Mouse (Mus musculus): ENCODE data around the gene Spen.

Spen gene

DNA sequence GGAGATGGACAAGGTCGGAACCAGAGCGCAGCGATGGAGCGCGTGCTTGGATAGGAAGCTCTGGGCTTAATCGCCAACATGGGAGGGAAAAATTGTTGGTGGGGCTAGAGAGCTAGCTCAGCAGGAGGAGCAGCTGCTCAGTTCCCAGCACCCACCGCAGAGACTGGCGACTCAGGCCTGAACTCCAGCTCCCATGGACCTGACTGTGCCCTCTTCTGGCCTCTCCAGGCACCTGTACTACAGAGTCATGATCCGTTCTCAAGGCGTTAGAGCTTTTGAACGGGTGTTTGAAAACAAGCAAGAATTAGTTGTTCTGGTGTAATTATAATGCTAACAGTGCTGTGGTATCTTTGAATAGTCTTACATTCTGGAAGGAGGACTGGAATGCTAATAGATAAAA is 9.5 kb downstream of the Spen start:
- DNase-seq (ENCODE audit: low spot score in 2 of 2), result no peak

DNA sequence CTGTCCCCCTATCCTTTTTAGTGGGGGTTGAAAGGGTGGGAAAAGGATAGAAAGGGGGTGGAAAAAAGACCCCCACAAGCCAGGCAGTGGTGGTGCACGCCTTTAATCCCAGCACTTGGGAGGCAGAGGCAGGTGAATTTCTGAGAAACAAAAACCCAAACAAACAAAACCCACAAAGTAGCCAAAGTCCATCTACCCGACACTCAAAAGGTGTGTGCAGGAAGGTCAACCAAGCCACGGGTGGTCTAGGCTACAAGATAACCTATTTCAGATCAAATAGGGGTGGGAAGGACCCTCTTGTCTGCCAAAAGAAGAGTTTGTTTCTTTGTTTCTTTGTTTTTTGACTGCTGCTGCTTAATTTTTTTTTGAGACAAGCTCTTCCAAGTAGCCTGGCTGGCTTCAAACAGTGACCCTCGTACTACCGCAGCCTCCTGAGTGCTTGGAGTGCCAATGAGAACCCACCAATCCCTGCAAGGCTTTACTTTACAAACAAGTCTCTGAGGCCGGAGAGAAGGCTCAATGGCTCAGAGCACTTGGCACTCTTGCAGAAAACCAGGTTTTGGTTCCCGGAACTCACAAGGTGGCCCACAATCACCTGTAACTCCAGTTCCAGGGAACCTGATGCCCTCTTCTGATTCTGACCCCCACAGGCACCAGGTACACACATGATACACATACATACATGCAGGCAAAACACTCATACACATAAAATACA is 11.3 kb downstream of the Spen start:
- DNase-seq (ENCODE audit: low spot score in 2 of 2), result no peak

DNA sequence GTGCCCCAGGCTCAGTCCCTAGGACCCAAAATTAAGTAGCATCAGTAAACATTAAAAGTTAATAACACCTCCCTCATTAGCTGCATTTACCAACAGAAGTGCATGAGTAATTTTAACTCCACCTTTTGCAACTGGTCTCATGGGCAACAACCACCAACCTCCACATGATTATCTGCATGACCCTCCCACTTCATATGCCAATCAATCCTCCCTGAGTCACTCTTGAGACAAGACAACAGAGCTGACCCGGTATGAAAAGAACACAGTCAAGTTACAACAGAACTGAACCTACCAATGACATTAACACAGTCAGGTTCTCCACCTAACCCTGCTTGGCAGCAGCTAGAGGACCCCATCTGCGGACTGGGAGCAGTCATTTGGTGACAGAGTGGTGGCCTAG is 12.5 kb downstream of the Spen start:
- no peak for DNase-seq (ENCODE audit: low spot score in 2 of 2)

DNA sequence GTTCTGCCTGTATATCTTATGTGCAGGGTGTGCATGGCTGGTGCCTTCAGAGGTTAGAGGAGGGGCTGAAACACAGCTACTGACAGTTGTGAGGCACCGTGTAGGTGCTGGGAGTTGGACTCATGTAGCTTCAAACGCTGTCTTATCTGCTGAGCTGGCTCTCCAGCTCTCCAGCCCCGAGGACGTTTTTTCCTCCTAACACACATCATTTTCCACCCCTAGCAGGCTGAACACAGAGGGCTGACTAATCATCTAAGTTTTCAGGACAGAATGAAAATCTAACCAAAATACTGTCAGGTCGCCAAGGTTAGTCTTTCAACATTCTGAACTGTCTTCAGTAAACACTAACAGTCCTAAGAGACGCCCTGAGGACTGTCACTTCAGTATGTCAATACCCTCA is 13.7 kb downstream of the Spen start:
- DNase-seq (ENCODE audit: low spot score in 2 of 2), result no peak

DNA sequence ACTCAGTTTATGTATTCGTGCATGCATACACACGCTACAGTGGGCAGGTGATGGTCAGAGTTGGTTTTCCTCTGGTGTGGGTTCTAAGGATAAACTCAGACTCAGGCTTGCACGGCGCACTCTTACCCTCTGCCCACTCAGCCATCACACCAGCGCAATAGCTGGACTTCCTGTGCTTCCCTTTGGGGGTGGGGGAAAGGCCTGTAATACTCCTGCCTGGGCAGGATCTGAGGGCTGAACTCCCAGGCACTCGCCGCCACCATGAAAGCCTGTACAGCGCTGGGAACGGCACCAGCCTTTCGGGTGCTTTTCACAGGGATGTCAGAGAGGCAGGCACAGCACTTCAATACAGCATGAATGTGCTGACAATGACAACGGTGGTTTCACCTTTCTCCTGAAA is 15.3 kb downstream of the Spen start:
- DNase-seq (ENCODE audit: low spot score in 2 of 2), result no peak

DNA sequence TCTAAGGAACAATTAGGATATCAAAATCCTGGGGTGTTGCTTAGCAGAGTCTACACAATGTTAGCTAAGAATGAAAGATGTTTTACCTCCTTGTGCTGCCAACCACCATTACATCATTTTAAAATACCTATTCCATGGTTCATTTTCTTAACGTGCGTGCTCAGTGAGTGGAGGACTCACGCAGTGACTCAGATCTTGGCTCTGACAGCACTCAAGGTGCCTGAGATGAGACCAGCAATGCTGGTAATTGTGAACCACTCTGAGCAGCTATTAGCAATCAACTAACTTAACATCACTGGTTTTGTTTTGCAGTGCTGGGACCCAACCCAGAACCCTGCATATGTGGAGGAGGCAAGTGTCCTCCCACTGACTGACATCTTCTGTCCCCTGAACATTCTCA is 20.0 kb downstream of the Spen start:
- DNase-seq (ENCODE audit: low spot score in 2 of 2), result no peak

DNA sequence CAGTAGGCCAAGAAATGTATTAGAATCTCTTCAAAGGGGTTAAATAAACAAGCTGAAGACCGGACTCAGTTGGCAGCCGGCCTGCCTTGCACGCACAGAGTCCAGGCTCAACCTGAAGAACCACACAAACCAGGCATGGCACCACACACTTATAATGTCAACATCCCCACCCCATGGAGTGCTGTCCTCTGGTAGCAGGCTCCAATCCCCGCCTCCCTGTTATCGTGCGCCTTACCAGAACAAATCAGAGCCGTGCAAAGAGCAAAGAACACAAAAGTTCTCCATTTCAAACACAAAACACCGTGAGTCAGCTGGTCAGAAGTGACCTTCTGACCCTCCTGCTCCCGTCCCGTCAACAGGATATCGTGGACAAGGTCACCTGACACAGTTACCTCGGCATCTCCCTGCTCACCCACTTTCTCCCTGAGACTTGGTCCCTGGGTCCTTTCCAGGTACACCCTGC is 24.2 kb downstream of the Spen start:
- no peak for DNase-seq (ENCODE audit: low spot score in 2 of 2)

DNA sequence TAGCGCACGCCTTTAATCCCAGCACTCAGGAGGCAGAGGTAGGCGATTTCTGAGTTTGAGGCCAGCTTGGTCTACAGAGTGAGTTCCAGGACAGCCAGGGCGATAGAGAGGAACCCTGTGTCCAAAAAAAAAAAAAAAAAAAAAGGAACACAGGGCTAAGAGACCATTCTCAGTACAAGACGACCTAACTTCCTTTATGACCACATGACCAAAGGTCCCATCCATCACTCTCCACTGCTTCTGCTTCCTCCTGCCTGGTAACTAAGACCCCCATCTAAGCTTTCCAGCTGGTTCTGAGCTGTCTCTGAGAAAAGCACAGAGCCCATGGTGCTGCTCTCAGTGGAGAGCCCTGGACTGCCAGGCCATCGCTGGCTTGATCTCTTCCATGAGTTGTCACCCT is 26.3 kb downstream of the Spen start:
- no peak for DNase-seq (ENCODE audit: low spot score in 2 of 2)

DNA sequence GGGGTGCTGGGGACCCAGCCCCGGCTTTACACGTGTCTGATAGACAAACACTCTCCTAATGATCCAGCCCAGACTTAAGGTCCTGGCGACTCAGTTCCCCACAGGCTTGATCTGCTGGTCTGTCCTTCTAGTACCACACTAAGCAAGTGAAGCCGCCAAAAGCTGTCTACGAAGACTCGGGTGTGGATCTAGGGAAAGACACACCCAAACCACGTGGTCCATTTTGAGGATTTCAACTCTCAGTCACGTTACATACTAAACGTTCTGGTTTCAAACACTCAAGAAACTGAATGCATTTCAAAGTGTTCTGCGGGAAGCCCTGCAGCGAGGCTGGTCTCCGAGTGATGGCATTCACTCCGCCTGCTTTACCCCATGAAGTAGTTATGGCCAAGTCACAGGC is 27.9 kb downstream of the Spen start:
- DNase-seq (ENCODE audit: low spot score in 2 of 2), result no peak

DNA sequence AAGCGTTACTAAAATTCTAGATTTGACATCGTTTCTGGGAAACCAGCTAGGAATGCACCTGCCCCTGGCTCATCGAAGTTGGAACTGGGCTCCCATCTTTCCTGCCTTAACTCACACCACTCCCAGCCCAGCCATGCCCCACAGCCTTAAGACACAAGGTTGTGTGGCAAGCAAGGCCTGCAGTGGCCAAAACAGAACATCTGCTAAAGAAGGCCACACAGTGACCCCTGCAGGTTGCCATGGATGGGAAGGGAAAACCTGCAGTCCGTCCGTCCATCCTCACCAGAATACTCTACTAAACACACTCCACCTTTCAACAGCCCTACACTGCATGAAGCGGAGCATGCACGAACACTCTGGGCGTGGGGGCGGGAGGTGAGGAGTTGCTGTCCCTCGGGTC is 31.5 kb downstream of the Spen start:
- DNase-seq (ENCODE audit: low spot score in 2 of 2), result no peak

DNA sequence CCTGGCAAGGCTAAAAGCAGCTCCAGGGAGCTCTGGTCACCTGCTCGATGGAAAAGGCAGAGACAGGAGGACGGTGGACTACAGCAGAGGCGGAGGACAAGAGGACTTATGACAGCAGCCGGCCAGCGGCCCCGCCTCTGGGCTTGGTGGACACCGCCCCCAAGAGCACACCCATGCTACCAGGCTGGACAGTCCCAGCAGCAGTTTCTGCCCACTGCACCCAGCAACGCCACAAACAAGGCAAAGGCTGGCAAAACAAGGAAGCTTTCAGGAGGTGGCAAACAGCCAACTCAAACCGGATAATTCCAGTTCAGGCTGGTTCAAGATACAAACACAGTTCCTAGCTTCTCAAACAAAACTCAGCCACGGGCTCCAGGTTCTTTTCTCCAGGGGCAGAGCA is 32.0 kb downstream of the Spen start:
- no peak for DNase-seq (ENCODE audit: low spot score in 2 of 2)

DNA sequence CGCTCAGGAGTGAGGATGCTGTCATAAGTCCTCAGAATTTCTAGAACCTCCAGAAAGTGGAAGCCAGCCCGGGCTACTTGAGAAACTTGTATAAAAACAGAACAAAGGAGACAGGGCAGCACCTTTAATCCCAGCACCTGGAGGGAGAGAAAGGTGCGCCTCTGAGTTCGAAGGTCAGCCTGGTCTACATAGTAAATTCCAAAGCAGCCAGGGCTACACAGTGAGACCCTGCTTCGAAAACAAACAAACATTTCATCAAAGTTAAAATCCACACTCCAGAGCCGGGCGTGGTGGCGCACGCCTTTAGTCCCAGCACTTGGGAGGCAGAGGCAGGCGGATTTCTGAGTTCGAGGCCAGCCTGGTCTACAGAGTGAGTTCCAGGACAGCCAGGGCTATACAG is 32.6 kb downstream of the Spen start:
- DNase-seq (ENCODE audit: low spot score in 2 of 2), result no peak

DNA sequence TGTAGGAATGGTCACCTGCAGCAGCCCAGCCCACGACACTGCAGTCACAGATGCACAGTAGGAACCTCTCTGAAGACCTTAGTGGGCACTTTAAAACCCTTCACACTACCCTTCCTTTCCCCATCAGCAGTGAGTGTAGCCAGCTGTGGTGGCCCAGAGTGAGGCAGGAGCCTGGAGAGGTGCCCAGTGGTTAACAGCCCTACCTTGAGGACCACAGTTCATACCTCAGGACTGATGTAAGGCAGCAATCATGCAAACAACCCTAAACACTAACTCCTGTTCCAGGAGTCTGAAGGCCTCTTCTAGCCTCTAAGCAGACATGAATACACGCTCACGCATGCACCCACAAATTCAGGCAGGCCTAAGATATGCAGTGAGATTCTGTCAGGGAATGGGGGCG is 33.9 kb downstream of the Spen start:
- no peak for DNase-seq (ENCODE audit: low spot score in 2 of 2)

DNA sequence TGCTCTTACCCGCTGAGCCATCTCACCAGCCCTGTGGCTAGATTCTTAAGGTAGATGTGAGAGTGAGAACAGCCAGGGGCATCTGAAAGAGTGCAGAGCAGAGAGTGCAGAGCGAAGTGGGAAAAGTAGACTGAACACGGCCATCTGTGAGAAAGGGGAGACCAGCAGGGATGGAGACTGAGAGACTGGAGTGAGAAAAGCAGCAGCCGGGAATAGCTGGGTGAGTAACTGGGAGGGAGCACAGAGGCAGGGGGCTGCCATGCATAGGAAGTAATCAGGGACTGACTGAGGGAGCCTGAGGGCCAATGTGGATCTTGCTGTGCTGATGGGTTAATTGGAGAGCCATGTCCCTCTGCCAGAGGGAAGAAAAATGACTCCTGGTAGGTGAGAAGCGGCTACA is 35.7 kb downstream of the Spen start:
- no peak for DNase-seq (ENCODE audit: low spot score in 2 of 2)

DNA sequence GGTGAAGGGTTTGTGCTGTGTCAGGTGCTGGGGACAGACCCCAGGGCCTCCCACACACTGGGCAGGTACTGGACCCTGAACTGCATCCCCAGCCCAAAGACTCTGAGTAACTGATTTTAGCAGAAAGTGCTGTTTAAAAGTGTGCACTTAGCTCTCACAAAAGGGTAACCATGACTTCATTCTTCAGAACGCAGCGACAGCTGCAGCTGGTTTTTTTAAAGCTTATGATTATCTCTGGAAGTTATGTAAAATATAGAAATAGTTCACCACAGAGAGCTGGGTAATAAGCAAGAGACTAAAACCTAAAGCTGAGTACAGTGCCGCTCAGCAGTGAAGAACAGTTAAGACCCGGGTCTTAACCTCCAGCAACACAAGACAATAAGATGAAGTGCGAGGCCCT is 37.3 kb downstream of the Spen start:
- no peak for DNase-seq (ENCODE audit: low spot score in 2 of 2)

DNA sequence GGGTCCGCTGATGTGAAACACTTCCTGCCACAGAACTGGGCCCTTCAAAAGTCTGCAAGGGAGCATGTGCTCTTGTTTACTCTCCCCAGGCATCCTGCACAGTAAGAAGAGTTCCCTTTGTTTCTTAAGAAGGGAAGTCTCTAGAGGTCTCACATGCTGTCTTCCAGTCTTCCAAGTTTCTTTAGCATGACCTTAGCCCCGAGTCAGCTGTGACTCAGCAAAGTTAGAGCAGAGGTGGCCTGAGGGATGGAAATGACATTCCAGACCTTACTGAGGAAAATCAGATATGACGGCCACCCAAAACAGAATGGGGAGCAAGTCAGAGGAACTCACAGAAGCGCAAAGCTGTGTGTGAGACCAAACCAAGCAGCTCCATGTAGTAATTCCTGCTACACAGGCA is 37.8 kb downstream of the Spen start:
- no peak for DNase-seq (ENCODE audit: low spot score in 2 of 2)

DNA sequence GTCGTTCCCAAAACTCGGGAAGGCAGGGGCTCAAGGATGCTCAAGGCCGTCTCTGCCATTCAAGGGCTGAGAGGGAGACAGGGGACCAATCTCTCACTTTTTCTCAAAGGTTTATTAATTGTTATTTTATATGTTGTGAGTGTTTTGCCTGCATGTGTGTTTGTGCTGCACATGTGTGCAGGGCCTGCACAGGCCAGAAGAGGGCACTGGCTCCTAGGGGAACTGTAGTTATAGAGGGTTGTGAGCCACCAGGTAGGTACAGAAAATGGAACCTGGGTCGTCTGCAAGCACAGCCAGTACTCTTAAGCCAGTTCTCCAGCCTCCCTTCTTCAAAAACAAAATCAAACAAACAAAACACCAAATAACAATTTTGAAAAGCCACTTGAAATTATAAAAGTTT is 49.7 kb downstream of the Spen start:
- DNase-seq (ENCODE audit: low spot score in 2 of 2), result peak in 1 of 2 experiments; percentile 51

DNA sequence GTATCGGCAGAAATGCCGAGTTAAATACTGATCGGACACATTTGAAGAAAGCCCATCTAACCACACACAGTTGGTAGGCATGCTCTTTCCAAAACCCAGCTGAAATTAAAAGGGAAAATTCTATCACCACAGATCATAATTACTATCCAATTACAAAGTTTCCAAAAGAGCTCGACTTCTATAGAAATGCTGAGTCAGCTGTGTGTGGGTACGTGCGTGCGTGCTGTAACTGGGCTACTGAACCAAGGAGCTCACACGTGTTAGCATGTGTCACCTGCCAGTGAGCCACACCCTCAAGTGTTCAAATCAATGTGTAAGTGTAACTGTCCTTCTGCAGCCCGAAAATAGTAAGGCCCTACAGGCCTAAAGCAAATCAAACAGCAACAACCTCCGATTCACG is 50.8 kb downstream of the Spen start:
- no peak for DNase-seq (ENCODE audit: low spot score in 2 of 2)

DNA sequence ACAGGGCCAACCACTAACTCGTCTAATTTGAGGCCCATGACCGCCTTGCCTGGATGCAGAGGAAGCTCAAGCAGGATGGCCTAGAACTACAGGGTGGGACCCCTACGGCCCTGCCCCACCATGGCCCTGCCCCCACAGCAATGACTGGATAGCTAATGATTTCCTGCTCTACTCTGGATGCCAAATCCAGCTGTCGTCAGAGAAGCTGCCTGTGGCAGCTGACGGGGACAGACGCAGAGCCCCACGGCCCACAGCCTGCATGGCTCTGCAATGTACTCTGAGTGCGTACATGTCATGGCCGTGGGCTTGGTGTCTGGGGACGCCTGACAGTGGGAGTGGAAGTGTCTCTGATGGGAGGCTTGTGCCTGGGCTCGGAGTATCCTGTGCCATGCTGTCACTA is 54.3 kb downstream of the Spen start:
- DNase-seq (ENCODE audit: low spot score in 2 of 2), result no peak

DNA sequence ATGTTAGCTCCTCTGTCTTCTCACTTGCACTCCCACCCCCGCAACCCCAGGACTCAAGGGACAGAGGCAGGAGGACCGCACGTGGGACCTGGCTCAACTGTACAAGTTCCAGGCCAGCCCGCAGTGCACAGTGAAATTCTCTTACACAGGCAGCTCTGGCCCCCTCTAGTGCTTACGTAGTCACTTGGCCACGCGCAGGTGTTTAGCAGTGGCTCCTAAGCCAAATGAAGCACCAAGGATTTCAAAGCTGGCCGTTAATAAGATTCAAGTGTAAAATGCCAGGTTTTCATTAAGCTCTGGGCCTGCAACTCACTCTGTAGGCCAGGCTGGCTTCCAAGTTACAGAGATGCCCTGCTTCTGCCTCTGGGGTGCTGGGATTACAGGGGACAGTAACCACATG is 59.0 kb downstream of the Spen start:
- DNase-seq (ENCODE audit: low spot score in 2 of 2), result no peak

DNA sequence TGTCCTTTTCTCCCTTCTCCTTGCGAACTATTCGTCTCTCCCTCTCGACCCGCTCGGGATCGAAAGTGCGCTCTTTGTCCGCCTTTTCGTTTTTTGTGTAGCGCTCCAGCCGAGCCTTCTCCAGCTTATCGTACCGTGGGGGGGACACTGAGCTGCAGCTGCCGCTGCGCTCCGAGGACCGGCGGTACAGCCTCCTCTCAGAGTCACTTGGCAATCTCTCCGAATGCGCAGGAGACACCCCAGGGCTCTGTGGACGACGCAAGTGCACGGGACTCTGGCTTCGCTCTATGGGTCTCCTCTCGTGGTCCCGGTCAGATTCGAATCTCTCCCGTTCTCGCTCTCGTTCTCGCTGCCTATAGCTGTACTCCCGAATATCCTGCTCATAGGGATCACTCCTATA is 59.6 kb downstream of the Spen start:
- no peak for DNase-seq (ENCODE audit: low spot score in 2 of 2)

DNA sequence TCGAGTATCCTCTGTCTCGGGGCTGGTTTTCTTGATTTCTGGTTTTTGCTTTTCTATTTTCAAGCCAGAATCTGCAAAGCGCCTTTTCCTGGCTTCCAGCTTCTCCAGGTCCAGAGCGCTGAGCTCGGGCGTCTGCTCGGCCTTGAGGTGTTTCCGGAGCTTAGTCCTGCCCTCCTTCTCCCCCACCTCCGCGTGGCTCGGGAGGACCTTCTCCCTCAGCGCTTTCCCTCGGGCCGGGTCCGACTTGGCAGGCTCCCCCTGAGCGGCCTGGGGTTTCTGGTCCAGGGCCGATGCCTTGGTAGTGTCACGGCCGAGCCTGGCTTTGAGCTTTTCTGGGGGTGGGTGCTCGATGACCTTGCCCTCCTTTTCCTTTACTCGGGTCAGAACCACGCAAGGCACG is 60.2 kb downstream of the Spen start:
- no peak for DNase-seq (ENCODE audit: low spot score in 2 of 2)

DNA sequence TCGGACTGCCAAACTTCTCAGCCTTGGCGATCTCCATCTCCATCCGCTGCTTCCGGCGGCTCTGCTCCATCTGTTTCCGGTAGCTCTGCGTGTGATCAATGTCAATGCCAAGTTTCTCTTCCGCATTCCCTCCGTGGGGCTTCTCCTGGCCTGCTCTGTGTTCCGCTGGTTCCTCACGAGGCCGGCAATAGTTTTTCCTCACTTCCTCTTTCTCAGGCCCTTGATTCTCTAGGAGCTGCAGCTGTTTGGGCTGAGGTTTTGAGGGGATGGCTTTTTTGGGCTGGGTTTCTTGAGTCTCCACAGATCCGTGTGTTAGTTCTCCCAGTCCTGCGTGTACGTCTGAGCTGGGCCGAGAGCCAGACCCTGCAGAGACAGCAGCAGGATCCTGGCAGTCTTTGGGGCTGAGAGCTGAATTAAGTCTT is 60.7 kb downstream of the Spen start:
- no peak for DNase-seq (ENCODE audit: low spot score in 2 of 2)

DNA sequence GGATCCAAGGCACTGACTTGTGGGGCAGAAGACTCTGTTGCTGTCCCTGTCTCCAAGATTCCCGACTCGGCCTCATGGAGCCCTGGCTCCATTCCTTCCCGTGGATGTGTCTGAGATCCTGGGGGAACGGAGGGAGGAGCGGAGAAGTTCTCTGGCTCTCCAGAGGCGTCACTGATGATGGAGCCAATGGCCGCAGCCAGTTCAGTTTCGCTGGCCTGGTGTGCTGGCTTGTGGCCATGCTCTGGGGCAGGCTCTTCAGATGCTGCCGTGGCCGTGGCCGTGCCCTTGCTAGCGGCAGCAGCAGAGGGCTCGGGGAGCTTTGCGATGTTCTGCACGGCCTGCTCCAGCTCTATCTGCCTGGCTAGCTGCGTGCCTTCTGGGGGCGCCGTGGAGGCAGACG is 64.0 kb downstream of the Spen start:
- DNase-seq (ENCODE audit: low spot score in 2 of 2), result no peak
